Mouse (Mus musculus): ENCODE measurements around the gene Hspb8. TPM values are rescaled to one million over a fixed set of nuclear protein-coding genes. Genes with fewer than 3 reads are reported as not detected.
"Not testable (repeated sequence)": the region's sequence is repeated elsewhere in the genome, so short reads cannot be mapped to it uniquely, and the experiment has no call there.

The Hspb8 gene
- polyA plus RNA-seq, 1 experiment from 2014 or later: 3.6 TPM

DNA sequence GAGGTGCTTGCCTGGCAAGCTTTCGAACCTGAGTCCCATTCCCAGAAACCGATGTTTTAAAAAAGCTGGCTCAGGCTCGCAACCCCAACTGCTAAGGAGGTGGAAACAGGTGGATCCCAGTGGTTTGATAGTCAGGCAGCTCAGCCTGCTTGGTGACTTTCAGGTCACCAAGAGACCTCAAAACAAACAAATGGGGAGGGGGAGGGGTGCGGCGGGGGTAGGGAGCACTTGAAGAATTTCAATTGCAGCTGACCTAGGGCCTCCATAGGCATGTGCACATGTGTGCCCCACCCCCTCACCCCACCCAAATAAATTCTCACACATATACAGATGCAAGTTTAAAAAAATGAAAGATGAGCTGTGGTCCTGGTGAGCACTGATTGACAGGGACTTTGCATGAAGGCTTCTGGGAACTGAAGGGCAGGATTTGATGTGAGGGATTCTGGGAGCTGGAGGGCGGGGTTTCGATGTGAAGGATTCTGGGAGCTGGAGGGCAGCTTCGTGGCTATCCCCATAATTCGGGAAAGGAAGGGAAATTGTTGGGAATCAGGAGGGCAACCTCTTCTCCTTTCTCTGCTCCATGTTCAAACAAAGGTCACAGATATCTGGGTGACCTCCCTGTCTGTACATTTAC is 35.2 kb downstream of the Hspb8 start:
- H3K36me3 ChIP-seq (ENCODE audit: control insufficient read depth, insufficient read depth): no peaks in the 10 kb centered on the region
- no peaks in the 10 kb centered on the region for H3K9me3 ChIP-seq (replicated peaks; ENCODE audit: control insufficient read depth, low read length)
- no peak overlapping the region for H3K27ac ChIP-seq (ENCODE audit: low read length)
- no peaks in the 10 kb centered on the region for H3K4me1 ChIP-seq (ENCODE audit: control insufficient read depth, low read depth, low read length)
- no peak overlapping the region for H3K4me3 ChIP-seq (ENCODE audit: low read depth, low read length)
- no peak overlapping the region for H3K9ac ChIP-seq (ENCODE audit: low read depth, low read length)
- H3K4me2 ChIP-seq (ENCODE audit: low read depth, low read length): no peak overlapping the region
- 60% methylated on average over 9 of the region's 9 CpGs for WGBS (ENCODE audit: insufficient replicate concordance)
- no peaks in the 10 kb centered on the region for H3K27me3 ChIP-seq (ENCODE audit: control insufficient read depth, insufficient read depth, low read depth, low read length)
- ATAC-seq (ENCODE audit: low read depth): no peak

GRCm38 (mm10) chr5:116386020-116386419 is 36.6 kb downstream of the Hspb8 start:
- Histone ChIP-seq H3K27ac (ENCODE audit: low read length) (no peak overlapping the region), H3K9ac (ENCODE audit: low read depth, low read length) (no peak overlapping the region), H3K9me3 (replicated peaks; ENCODE audit: control insufficient read depth, low read length) (no peaks in the 10 kb centered on the region), H3K36me3 (ENCODE audit: control insufficient read depth, insufficient read depth) (no peaks in the 10 kb centered on the region), H3K27me3 (ENCODE audit: control insufficient read depth, insufficient read depth, low read depth, low read length) (no peaks in the 10 kb centered on the region), H3K4me1 (ENCODE audit: control insufficient read depth, low read depth, low read length) (no peaks in the 10 kb centered on the region), H3K4me2 (ENCODE audit: low read depth, low read length) (no peak overlapping the region), H3K4me3 (ENCODE audit: low read depth, low read length) (no peak overlapping the region)
- no peak for ATAC-seq (ENCODE audit: low read depth)
- WGBS (ENCODE audit: insufficient replicate concordance): 36% methylated on average over 11 of the region's 11 CpGs

GRCm38 (mm10) chr5:116382646-116383045 is 40.0 kb downstream of the Hspb8 start:
- not testable (repeated sequence) for H3K4me1 ChIP-seq (ENCODE audit: control insufficient read depth, low read depth, low read length); H3K27ac ChIP-seq (ENCODE audit: low read length); ATAC-seq (ENCODE audit: low read depth); H3K9ac ChIP-seq (ENCODE audit: low read depth, low read length); H3K36me3 ChIP-seq (ENCODE audit: control insufficient read depth, insufficient read depth); H3K9me3 ChIP-seq (replicated peaks; ENCODE audit: control insufficient read depth, low read length); H3K4me2 ChIP-seq (ENCODE audit: low read depth, low read length); H3K27me3 ChIP-seq (ENCODE audit: control insufficient read depth, insufficient read depth, low read depth, low read length); H3K4me3 ChIP-seq (ENCODE audit: low read depth, low read length)
- 63% methylated on average over 7 of the region's 7 CpGs for WGBS (ENCODE audit: insufficient replicate concordance)

GRCm38 (mm10) chr5:116381726-116382125 is 40.9 kb downstream of the Hspb8 start:
- H3K9ac ChIP-seq (ENCODE audit: low read depth, low read length): no peak overlapping the region
- no peaks in the 10 kb centered on the region for H3K36me3 ChIP-seq (ENCODE audit: control insufficient read depth, insufficient read depth)
- WGBS (ENCODE audit: insufficient replicate concordance): 38% methylated on average over 6 of the region's 6 CpGs
- no peaks in the 10 kb centered on the region for H3K9me3 ChIP-seq (replicated peaks; ENCODE audit: control insufficient read depth, low read length)
- H3K4me1 ChIP-seq (ENCODE audit: control insufficient read depth, low read depth, low read length): no peaks in the 10 kb centered on the region
- no peak overlapping the region for H3K4me2 ChIP-seq (ENCODE audit: low read depth, low read length)
- no peaks in the 10 kb centered on the region for H3K27me3 ChIP-seq (ENCODE audit: control insufficient read depth, insufficient read depth, low read depth, low read length)
- no peak for ATAC-seq (ENCODE audit: low read depth)
- no peak overlapping the region for H3K4me3 ChIP-seq (ENCODE audit: low read depth, low read length)
- H3K27ac ChIP-seq (ENCODE audit: low read length): no peak overlapping the region

- H3K9me3 ChIP-seq (replicated peaks; ENCODE audit: control insufficient read depth, low read length): no peaks in the 10 kb centered on the region
- no peaks in the 10 kb centered on the region for H3K4me1 ChIP-seq (ENCODE audit: control insufficient read depth, low read depth, low read length)
- H3K9ac ChIP-seq (ENCODE audit: low read depth, low read length): no peak overlapping the region
- H3K4me2 ChIP-seq (ENCODE audit: low read depth, low read length): no peak overlapping the region
- no peaks in the 10 kb centered on the region for H3K36me3 ChIP-seq (ENCODE audit: control insufficient read depth, insufficient read depth)
- no peak for ATAC-seq (ENCODE audit: low read depth)
- 27% methylated on average over 15 of the region's 15 CpGs for WGBS (ENCODE audit: insufficient replicate concordance)
- H3K27me3 ChIP-seq (ENCODE audit: control insufficient read depth, insufficient read depth, low read depth, low read length): no peaks in the 10 kb centered on the region
- H3K27ac ChIP-seq (ENCODE audit: low read length): no peak overlapping the region
- no peak overlapping the region for H3K4me3 ChIP-seq (ENCODE audit: low read depth, low read length)
Measured at GRCm38 (mm10) chr5:116381217-116381616, 41.4 kb downstream of the Hspb8 start.

GRCm38 (mm10) chr5:116380384-116380783 is 42.3 kb downstream of the Hspb8 start:
- H3K4me3 ChIP-seq (ENCODE audit: low read depth, low read length): no peak overlapping the region
- H3K9ac ChIP-seq (ENCODE audit: low read depth, low read length): no peak overlapping the region
- no peaks in the 10 kb centered on the region for H3K4me1 ChIP-seq (ENCODE audit: control insufficient read depth, low read depth, low read length)
- H3K27ac ChIP-seq (ENCODE audit: low read length): no peak overlapping the region
- no peaks in the 10 kb centered on the region for H3K9me3 ChIP-seq (replicated peaks; ENCODE audit: control insufficient read depth, low read length)
- ATAC-seq (ENCODE audit: low read depth): no peak
- 32% methylated on average over 7 of the region's 7 CpGs for WGBS (ENCODE audit: insufficient replicate concordance)
- H3K27me3 ChIP-seq (ENCODE audit: control insufficient read depth, insufficient read depth, low read depth, low read length): no peaks in the 10 kb centered on the region
- no peaks in the 10 kb centered on the region for H3K36me3 ChIP-seq (ENCODE audit: control insufficient read depth, insufficient read depth)
- no peak overlapping the region for H3K4me2 ChIP-seq (ENCODE audit: low read depth, low read length)

DNA sequence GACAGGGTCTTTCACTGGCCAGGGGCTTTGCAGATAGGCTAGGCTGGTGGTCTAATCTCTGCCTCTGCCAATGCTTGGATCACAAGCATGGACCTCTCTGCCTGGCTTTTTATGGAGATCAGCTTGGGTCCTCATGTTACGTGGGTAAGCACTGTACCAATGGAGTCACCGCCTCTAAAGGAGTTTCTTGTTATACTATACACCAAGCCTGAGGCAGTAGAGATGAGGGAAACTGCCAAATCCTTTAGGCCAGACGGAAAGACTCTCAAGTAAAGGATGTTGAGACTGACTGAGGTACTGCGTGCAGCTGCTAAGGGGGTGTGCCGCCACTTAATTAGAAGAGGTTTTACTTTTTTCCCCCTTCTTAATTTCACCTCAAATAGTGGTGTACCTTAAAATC is 43.8 kb downstream of the Hspb8 start:
- WGBS (ENCODE audit: insufficient replicate concordance): 58% methylated on average over 5 of the region's 5 CpGs
- Histone ChIP-seq H3K4me2 (ENCODE audit: low read depth, low read length) (no peak overlapping the region), H3K27me3 (ENCODE audit: control insufficient read depth, insufficient read depth, low read depth, low read length) (no peaks in the 10 kb centered on the region), H3K27ac (ENCODE audit: low read length) (no peak overlapping the region), H3K9me3 (replicated peaks; ENCODE audit: control insufficient read depth, low read length) (no peaks in the 10 kb centered on the region), H3K36me3 (ENCODE audit: control insufficient read depth, insufficient read depth) (no peaks in the 10 kb centered on the region), H3K4me1 (ENCODE audit: control insufficient read depth, low read depth, low read length) (no peaks in the 10 kb centered on the region), H3K9ac (ENCODE audit: low read depth, low read length) (no peak overlapping the region), H3K4me3 (ENCODE audit: low read depth, low read length) (no peak overlapping the region)
- no peak for ATAC-seq (ENCODE audit: low read depth)

DNA sequence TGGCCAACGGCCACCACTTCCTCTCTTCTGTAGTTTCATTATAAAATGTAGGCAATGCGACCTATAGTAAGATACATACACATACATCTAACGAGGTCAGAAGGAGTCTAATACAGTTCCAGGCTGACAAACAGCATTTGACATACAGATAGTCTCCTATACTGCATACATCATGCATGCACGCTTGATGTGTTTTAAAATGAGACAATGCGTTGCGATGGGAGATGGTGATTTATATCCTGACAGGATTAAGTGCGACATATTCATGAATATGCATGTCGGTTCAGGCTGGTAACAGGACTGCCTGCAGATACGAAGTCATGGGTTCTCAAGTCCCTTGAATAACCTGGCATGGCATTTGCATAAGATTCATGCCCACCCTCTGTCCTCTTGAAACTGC is 54.7 kb downstream of the Hspb8 start:
- Histone ChIP-seq H3K36me3 (ENCODE audit: control insufficient read depth, insufficient read depth) (no peaks in the 10 kb centered on the region), H3K4me1 (ENCODE audit: control insufficient read depth, low read depth, low read length) (no peaks in the 10 kb centered on the region), H3K4me3 (ENCODE audit: low read depth, low read length) (no peak overlapping the region), H3K9me3 (replicated peaks; ENCODE audit: control insufficient read depth, low read length) (no peaks in the 10 kb centered on the region), H3K9ac (ENCODE audit: low read depth, low read length) (no peak overlapping the region), H3K27me3 (ENCODE audit: control insufficient read depth, insufficient read depth, low read depth, low read length) (no peaks in the 10 kb centered on the region), H3K4me2 (ENCODE audit: low read depth, low read length) (no peak overlapping the region), H3K27ac (ENCODE audit: low read length) (no peak overlapping the region)
- ATAC-seq (ENCODE audit: low read depth): no peak
- WGBS (ENCODE audit: insufficient replicate concordance): 70% methylated on average over 9 of the region's 9 CpGs

DNA sequence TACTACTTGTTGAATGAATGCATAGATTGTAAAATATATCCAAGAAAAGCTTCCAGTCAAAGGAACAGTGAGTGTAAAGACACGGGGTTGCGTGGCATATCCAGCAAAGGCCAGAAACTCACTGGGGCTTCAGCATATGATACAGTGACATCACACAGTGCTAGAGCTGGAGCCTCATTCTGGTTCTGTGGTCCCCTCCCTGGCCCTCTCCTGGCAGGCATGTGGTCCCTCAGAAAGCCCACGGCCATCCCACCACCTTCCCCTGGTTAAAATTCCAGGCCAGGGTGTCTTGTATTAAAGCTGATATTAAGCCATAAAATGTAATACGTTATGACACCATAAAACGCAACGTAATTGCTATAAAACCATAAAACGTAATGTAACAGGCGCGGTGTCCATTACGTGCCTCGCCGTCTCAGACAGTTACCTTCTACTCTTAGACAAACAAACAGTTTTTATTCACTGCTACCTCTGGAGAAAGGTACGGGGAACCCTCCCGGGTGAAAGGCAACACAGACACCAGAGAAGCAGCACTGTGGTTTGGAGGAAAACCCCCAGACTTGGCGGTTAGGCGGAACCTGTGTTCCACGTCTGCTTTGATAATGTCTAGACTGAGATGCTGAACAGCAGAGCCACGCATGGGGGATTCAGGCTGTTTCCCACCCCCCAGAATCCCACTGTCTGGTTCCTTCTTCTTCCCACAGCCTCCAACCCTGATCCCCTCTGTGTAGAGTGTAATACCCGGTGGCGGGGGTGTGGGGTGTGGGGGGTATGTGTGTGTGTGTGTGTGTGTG is 55.6 kb downstream of the Hspb8 start:
- no peak overlapping the region for H3K4me3 ChIP-seq (ENCODE audit: low read depth, low read length)
- no peak for ATAC-seq (ENCODE audit: low read depth)
- H3K27me3 ChIP-seq (ENCODE audit: control insufficient read depth, insufficient read depth, low read depth, low read length): no peaks in the 10 kb centered on the region
- no peaks in the 10 kb centered on the region for H3K4me1 ChIP-seq (ENCODE audit: control insufficient read depth, low read depth, low read length)
- 68% methylated on average over 20 of the region's 20 CpGs for WGBS (ENCODE audit: insufficient replicate concordance)
- H3K27ac ChIP-seq (ENCODE audit: low read length): no peak overlapping the region
- H3K9ac ChIP-seq (ENCODE audit: low read depth, low read length): no peak overlapping the region
- no peaks in the 10 kb centered on the region for H3K36me3 ChIP-seq (ENCODE audit: control insufficient read depth, insufficient read depth)
- H3K9me3 ChIP-seq (replicated peaks; ENCODE audit: control insufficient read depth, low read length): no peaks in the 10 kb centered on the region
- H3K4me2 ChIP-seq (ENCODE audit: low read depth, low read length): no peak overlapping the region
